Mouse (Mus musculus) cortical plate, adult 2 months (tissue): ENCODE measurements around the gene Dbndd2.
A peak's percentile ranks its signal among the peaks of the same experiment; 100 is the strongest.

Source experiments
- CTCF ChIP-seq: fragments of 200-500 bp; IDR thresholded peaks from 2 replicates; pipeline ENCODE4 v1.5.1; 2011; ENCODE audit warnings: mild to moderate bottlenecking, control low read depth, low read length; ENCODE audit not compliant: insufficient read depth; ENCODE audit errors: extremely low read depth
- POLR2A ChIP-seq: fragments of 200-500 bp; IDR thresholded peaks from 2 replicates; pipeline ENCODE4 v1.6.1; 2011; ENCODE audit warnings: mild to moderate bottlenecking, low read length, control low read depth; ENCODE audit not compliant: insufficient read depth; ENCODE audit errors: extremely low read depth

- TF ChIP-seq CTCF (peak; percentile 57), POLR2A (no peak)
These were observed 15.7 kb upstream of the Dbndd2 start for GRCm38 (mm10) chr2:164470254-164470653.
